Mouse (Mus musculus) brain, adult 2 months (tissue): ENCODE results near the gene Pdk2.

ENCODE experiments used
- DNase-seq: peaks from one replicate; pipeline ENCODE4 v3.0.0; 2011; ENCODE audit warnings: low read depth, low spot score

The Pdk2 gene

DNA sequence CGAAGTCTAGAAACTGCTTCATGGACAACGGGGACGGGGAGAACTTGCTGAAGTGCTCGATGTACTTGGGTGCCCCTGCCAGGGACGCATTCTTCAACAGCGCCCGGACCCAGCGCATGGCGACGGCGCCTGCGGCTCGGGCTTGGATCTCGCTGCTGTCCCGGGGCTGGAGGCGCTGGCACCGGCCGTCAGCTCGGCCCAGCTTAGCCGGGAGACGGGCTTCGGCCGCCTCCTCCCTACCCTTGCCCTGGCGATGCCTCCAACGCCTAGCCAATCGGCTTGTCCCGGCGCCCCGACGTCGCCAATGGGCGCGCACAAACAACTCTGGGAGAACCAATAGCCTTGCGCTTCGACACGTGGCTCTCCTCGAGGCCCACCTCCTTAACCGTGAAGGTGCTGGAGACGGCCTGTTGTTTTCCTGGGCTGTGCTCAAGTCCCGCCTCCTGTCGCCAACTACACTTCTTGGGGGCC lies at the start of gene Pdk2:
Gene Pdk2, minus strand, starts transcription at position 216 of the 471 bp plus-strand sequence.
- DNase-seq: peak; percentile 99

DNA sequence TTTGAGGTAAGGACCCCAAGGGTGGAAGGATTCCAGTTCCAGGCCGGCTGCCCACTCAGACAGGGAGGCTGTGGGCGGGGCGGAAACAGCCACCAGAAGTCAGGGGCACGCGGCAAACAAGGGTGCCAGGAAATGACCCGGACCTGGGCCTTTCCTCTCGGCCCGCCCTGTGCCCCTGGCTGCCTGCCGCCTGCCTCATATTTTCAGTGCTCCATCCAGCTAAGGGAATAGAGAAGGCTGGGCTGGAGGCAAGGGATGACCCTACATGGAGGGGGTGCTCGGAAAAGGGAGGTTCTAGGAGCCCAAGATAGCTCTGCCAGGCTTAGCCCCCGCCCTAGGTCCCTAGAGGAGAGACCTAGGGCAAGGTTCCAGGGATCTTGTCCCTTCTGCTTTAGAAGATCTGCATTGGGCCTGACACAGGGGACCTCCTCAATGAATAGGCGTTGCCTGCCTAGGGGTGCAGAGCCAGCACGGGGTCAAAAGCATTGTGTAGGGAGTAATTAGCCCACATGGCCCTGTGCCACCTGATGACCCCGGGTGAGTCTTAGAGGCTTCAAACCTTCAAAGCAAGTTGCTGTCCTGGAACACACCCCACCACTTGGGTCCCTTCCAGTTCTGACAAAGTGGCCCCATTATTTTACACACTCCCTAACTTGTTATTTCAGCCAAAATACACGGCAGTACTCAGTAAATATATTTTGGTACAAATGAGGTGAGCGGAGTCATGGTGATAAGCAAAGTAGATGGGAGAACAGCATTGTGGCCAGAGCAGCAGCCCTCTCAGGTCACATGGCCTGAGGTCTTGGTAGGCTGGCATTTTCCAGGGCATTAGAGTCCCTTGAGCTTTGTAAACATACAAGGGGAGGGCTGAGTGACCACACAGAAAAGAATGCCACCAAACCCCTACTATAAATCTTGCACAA lies 48.0 kb upstream of the Pdk2 start:
- DNase-seq: no peak

DNA sequence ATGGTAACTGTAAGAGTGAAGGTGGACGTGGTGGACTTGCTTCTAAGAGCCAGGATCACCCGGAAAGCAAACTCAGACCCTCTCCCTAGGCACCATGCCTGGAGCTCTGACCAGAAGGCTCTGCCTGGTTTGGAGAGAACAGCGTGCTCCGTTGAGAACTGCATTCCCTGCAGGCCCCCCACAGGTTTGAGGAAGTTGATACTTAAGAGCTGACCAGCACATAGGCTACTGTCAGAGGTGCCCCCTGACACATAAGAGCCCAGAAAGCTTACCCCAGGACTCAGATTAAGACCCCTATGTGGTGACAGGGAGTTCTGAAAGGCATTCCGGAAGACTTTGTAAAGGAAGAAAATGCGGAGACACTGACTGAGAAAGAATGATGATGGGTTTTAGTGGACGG lies 47.1 kb upstream of the Pdk2 start:
- no peak for DNase-seq

DNA sequence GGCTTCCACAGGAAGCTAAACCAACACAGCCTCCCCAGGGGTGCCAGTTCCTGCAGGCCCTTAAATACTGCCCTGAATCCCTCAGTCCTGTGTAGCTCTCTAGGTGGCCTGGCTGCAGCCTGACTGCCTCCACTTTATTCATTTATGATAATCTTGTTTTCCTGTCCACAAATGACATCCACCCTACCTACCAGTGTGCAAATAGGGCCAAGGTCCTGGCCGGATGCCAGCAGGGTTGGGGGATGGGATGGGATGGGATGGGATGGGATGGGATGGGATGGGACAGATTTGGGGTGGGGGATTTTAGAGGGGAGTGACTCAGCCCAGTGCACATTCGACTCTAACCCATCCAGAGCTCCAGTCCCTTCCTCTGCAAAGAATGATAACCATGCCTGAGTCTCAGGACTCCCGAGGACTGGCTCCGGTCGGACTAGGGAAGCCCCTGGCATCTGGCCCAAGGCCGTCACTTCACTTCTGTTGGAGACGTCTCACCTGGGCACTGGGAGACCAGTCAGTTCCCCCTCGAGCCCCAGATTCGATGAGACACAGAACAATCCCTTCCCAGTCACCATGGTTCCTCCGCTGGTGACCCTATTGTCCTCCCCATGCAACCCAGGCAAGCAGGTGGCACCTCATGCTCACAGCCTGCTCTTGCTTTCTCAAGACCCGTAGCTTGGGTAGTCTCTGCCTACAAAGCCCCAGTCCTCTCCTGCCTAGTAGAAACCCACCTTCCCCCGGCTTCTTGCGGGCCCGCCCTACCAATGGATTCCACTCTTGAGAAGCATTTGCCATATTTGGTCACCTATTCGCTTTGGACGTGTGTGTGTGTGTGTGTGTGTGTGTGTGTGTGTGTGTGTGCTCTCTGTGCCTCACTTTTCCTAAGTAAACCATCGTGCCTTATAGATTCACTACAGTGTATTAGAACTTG lies 46.4 kb upstream of the Pdk2 start:
- no peak for DNase-seq

DNA sequence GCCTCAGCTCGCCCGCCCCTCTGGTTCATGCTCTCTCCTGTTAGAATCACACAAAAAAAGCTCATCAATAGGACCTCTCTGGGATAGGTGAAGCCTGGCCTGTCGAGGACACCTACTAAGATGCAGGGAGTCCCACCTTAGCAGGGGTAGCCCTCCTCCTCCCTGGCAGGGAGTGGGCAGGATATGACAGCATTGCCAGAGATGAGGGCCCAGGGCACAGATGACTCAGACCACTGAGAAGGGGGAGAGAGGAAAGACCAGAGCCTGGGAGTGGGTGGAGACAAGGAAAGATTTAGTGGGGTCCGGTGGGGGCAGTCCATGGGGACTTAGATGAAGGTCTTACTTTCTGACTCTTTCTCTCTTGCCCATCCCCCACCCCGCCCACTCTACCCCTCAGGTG lies 45.1 kb upstream of the Pdk2 start:
- DNase-seq: no peak

DNA sequence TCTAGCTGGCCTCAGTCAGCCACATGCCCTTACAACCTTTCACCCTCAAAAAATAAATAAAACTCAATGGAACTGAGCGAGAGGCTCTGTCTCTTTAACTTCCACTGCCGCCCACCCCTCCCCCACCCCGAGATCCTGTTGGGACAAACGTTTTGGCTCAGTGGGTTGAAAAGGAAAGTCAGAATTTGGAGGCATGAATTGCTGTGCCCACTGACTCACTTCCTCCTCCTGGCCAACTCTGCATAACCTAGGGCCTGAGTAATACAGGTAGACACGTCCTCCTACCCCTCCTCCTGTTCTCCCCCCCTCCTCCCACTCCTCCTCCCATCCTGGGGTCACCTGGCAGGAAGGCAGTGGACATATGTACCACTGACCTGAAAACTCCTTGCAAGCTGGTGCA lies 44.6 kb upstream of the Pdk2 start:
- no peak for DNase-seq

DNA sequence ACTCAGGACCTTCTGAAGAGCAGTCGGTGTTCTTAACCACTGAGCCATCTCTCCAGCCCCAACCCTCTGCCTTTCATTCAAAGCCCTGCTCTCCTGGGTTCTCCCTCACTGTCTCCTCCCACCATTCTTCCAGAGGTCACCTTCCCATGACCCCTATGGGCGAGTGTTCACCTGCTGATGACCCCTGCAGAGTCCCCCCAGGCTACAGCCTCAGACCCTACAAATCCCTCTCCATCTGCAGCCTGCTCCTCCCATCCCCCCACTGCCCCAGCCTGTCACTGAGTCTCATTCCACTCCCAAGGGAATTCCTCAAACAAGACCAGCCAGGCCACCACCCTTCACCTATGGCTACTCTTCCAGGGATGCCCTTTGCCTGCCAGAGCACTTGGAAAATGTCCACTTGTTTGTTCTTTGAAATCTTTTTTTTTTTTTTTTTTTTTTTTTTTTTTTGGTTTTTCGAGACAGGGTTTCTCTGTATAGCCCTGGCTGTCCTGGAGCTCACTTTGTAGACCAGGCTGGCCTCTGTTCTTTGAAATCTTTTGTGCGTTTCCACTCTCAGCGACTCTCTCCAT lies 43.7 kb upstream of the Pdk2 start:
- DNase-seq: no peak

DNA sequence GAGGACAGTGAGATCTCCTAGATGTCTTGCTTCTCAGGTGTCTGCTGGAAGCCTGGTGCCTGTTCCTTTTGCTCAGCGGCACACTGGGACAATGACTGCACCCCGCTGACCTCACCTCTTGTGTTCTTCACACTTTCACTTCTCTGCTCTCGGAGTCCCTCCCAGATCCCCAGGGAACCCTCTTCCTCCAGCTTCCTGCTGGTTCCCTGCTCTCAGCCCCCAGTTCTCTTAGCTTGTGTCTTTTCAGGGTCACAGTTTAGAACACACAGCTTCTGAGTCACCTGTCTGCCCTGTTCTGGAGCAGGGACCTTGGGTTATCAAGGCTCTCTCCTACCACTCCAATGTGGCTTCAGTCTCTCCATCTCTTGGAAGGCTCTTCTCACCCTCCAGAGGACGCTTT lies 43.0 kb upstream of the Pdk2 start:
- DNase-seq: no peak

DNA sequence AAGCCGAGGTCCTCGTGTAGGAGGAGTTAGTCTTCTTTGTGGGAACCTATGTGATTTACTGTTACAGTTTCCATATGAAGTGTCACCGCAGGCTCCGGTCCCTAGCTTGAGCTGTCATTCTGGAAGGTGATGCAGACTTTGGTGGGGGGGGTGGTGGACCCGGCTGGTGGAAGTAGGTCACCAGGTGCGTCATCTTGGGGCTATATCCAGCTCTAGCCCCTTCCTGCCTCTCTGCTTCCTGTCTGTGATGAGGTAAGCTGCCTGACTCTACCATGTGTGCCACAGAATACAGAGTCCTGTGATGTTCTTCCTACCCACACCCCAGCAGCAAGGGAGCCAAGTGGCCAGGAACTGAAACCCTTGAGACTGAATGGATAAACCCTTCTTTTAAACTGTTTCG lies 41.7 kb upstream of the Pdk2 start:
- DNase-seq: no peak

DNA sequence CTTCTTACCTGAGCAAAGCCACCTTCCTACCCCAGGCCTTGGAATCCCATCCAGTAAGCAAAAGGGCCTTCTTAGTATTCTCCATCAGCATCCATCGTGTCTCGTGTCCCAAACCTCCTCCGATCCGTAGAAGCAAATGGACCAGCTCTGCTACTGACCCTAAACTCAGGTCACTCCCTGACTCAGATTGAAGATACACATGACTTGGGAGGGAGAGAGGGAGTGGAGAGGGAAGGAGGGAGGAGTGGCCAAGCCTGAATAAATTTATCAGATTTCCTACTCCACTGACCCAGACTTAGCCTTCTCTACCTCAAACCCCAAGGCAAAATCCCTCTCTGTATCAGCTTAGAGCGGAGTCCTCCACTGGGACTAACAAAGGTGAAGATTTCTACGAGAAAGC lies 39.6 kb upstream of the Pdk2 start:
- DNase-seq: no peak

DNA sequence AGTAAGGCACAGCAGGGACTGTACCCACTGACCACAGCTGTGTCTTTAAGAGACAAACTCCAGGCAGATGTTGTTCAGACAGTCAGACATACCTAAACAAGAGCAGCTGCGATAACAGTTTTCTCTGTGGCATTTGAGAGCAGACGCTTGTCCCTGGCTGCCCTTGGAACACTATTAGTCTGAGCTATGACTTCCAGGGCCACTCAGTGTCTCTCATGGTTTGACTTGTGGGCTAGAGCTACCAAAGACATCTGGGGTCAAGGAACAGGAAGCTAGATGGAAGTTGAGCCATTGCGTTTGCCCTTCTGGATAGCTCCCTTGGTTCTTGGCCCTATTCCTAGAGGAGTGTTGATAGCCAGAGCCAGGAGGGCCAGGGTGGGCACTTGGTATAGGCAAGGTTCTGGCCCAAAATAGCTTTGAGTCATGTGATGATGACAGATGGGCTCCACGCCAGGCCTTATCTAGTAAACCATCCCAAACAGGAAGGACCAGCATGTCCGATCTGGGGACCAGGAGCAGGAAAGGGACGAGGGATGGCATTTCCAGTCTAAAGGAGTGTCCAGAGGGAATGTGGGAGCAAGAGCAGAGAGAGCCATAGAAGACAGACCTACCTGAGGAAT lies 38.2 kb upstream of the Pdk2 start:
- no peak for DNase-seq

DNA sequence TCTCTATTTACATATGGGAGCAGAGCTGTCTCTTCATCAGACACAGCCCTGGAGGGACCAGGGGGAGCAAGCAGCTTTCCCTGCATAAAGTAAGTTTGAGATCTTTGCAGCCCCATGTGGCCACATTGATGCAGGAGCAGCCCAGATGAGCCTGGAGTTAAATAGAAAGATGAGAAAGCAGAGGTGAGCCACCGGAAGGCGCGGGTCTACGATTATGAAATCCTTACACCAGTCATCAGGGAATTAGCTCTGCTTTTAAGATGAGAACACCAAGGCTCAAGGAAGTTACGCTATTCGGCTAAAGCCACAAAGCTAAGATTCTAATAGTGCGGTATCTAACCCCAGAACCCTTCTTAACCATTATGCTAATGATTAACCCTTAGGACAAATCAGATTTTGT lies 36.8 kb upstream of the Pdk2 start:
- DNase-seq: peak; percentile 11

DNA sequence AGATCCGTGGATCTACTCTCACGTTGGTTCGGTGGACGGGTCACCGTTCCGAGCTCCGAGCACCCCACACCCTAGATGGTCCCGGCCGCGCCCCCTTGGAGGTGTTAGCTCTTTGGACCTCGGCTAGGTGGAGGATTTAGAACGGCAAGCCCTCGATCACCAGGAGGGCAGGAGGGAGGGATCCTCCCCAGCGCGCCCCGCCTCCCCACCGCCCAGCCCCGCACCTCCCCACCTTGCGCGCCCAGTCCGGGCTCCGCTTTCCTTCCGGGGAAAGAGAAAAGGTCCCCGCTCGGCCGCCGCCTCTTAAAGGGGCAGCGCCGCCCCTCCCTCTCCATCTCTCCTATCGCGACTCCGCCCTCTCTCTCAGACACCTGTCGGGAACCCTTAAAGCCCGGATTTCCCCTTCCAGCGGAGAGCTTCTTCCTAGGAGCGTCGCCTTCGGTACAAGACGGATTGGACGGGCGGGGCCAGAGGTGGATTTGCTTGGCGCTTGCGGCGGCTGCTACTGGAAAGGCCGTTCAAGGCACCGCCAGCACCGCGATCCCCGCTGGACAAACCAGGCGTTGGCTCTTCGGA lies 35.5 kb upstream of the Pdk2 start, which contains the start of gene Itga3:
Gene Itga3, minus strand, starts transcription at position 266 of the 576 bp plus-strand sequence.
- peak; percentile 90 for DNase-seq

DNA sequence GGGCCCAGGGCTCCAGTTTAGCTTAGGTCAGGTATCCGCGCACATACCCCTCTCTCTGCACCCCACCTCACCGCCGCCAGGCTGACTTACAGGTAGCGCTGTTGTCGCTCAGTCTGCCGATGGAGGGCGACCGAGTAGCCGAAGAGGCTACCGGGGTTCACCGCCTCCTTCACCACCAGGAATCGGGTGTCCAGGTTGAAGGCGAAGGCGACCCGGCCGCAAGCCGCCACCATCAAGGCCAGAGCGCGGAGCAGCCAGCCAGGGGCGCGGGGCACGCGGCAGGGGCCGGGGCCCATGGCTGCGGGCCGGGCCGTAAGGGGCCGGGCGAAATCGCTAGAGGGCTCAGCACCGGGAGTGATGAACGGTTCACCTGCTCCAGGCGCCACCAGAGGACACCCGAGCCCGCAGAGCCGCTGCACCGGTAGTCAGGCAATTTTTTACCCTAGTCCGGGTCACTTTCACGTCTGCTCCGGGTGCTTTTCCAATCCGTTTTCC lies 34.9 kb upstream of the Pdk2 start:
- peak; percentile 88 for DNase-seq

DNA sequence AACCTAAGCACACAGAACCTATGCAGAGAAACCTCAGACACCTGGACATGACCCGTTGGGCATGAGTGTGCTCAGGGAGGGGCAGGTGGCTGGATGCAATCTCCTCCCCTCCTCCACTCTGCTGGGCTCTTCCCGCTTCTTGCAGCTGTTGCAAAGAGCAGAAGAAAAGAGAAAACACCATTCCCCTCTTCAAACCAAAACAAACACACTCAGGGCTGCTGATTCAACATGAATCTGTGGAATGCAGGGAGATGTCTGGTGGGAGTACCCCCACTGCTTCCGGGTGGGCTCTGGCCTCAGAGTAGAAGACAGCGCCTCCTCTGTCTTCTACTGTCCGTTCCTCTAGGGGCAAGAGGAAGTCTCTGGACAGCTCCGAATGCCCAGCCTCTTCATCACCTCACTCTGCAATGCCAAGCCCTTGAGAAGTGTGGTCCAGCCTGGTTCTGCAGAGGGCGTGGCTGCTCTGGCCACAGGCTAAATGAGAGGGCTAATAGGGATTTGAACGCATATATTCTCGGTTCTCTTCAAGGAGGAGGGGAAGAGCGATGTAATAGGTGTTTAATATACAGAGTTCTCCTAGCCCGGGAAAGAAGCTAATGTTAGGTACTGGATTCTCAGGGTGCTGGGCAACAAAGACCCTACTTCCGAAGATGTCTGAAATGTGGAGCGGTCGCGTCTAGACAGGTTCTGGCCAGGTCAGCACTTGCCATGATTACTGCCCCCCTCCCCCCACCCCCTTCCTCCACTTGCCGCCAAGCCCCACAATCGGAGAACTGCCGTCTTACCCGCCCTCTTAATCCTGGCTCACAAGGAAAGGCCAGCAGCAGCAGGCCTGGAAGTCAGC lies 34.3 kb upstream of the Pdk2 start:
- DNase-seq: peak; percentile 40

DNA sequence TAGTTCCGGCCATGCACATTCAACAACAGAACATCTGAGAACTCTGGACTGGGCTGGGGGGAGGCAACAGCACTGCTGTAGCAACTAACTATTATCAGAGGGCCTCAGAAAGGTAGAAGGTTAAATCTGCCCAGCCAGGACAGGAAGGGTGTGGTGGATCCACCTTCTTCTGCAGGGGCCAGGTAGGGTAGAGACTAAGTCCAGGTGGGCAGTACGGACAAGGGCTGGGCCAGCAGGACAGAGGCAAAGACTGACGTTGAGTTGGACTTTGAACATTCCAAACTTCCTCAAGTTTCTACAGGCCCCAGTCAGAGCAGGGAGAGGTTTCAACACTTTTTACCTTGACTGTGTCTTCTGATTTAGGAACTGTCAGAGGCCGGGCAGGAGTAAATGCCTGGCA lies 33.5 kb upstream of the Pdk2 start:
- no peak for DNase-seq

DNA sequence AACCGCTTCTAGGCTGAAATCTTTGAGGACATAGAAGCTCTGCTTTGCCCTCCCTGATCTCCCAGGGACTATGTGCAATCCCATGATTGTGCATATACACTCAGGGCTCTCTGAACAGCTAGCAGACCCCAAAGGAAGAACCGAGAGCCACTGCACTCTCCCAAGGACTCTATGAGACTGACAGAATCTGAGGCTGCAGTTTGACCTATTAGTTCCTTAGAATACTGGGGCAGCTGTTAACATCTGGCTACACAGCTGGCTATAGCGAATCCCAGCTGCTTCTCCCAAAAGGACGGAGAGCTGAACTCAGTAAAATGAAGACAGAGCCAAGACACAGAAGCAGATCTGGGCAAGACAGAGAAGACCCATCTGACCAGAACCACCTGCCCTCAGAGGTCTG lies 32.7 kb upstream of the Pdk2 start:
- no peak for DNase-seq

DNA sequence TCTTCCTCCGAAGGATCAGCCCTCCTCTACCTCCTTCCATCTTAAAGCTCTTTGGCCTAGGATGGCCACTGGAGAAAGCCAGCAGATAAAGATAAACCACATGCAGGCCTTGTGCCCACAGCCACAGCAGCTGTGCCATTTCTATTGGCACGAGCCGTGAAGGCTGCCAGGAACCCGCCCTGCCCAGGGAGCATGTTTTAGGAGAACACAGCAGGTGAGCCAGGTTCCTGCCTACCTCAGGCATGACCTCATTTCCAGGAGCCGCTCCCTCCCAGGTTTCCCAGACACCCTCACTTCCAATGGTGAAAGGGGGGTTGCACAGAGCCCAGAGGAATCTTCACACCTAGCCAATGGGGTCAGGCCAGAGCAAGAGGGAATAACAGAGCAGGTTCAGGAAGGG lies 31.6 kb upstream of the Pdk2 start:
- peak; percentile 86 for DNase-seq

DNA sequence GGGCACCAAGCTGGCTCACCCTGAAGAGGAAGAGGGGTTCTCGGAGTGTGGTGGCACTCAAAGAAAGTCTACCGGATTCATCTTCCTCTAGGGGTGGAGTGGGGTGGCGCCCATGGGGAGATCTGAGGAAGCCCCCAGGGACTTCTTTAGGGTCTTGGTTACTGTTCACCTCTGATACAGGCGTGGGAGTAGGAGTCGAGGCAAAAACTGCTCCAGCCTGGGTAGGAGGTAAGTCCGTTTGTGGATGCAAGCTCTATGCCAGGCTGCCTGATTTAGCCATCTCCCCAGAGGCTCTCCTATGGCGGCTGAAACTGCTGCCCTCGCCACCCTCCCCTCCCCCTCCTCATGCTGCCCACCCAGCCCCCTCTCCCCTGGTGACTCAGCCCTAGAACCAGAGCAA lies 31.0 kb upstream of the Pdk2 start:
- no peak for DNase-seq

DNA sequence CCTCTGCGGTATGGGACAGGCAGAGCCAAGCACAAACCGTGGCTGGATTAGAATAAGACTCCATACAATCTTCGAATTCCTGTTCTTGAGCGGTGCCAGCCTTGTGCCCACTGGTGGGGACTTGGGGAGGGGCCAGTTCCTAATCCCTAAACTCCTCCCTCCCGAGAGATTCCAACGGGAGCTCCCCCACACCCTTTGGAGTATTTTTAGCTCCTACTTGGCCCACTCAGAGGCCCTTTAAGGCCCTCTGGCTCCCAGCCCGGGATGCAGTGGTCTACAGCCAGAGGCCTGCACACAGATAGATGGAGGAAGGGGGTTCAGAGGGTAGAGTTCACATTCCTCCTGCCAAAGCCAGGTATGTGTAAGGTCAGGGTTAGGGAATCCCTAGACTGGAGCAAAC lies 30.1 kb upstream of the Pdk2 start:
- no peak for DNase-seq
